Mouse (Mus musculus) brain, adult 2 months (tissue): Measurements from ENCODE around the gene Gm11541.

ENCODE experiments used
- DNase-seq: peaks from one replicate; pipeline ENCODE4 v3.0.0; 2011; ENCODE audit warnings: low read depth, low spot score

Gm11541 gene

GRCm38 (mm10) chr11:94704472-94704871 is at the start of gene Gm11541:
Gene Gm11541 (minus strand): TSS chr11:94704499.
- DNase-seq = no peak

GRCm38 (mm10) chr11:94752946-94753713 is 48.8 kb upstream of the Gm11541 start:
- no peak for DNase-seq

DNA sequence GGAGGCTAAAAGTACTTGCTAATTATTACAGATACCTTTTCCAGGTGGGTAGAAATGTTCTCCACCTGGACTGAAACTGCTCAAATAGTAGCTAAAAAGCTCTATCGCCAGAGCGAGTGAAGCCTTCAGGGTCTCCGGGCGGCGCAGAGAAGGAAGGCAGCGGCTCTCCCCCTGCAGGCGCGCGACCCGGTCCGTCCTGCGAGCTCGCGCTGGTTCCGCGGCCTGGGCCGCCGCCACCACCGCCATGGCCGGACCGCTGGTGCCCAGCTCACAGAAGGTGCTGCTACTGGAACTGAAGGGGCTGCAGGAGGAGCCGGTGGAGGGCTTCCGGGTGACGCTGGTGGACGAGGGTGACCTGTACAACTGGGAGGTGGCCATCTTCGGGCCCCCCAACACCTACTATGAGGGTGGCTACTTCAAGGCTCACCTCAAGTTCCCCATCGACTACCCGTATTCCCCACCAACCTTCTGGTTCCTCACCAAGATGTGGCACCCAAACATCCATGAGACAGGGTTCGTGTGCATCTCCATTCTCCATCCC is 37.5 kb upstream of the Gm11541 start, which contains the start of gene Cdc34b:
TSS of gene Cdc34b (plus strand) at position 51 of the 541 bp plus-strand sequence.
- DNase-seq = no peak

- DNase-seq = no peak
Observed at GRCm38 (mm10) chr11:94735746-94736145, 31.4 kb upstream of the Gm11541 start.

DNA sequence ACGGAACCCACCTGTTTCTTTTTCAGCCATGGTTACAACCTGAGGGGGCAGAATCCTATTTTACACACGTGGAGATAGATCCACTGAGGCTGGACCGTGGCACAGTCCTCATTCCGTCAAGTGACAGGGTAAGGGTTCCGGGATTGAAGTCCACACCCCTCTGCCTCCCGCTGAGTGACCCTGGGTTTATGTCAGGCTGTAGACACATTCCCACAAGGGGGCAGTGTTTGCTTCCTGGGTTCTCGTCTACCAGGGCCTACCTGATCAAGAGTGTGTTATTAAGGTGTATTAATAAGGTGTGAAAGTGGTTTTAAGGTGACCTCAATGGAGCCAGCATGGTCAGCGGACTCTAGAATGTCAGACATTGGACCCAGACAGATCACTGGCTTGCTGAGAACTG is 28.5 kb upstream of the Gm11541 start:
- DNase-seq = peak; percentile 24

DNA sequence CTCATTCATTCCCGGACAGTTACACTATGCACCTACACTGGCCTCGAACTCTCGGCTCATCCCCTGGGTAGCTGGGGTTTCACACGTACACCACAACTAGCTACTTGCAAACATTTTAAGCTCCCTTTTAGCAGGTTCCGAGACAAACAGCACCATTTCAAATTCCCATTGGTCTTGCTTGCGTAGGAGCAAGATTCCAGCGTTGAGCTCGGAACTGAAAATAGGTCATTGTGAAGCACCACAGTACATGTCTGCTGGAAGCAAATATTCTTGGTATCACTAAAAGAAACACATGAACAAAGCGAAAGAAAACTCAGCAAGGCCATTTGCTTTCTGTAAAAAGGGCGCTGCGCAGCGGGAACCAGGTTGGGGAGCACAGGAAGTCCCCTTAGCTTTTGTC is 26.9 kb upstream of the Gm11541 start:
- peak; percentile 60 for DNase-seq

DNA sequence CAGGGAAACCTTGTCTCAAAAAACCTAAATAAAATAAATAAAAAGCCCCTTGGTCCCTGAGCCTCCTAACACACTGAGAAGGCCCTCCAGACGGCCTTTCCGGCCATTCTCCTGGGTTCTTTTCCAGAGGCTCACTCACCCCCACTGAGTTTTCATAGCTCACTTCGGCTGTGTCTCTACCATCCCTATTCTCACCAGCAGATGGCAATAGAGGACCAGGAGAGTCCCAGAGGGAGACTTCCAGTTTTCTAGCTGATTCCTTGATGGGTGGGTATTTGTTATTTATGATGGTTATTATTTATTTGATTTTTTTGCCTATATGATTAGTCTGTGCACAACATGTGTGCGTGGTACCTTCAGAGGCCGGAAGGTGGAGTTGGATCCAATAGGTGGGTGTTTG is 26.0 kb upstream of the Gm11541 start:
- DNase-seq = peak; percentile 75

GRCm38 (mm10) chr11:94729565-94729964 is 25.3 kb upstream of the Gm11541 start:
- DNase-seq = no peak

GRCm38 (mm10) chr11:94728545-94728944 is 24.2 kb upstream of the Gm11541 start:
- no peak for DNase-seq

- DNase-seq = peak; percentile 84
Observed at GRCm38 (mm10) chr11:94727306-94727705, 23.0 kb upstream of the Gm11541 start.

DNA sequence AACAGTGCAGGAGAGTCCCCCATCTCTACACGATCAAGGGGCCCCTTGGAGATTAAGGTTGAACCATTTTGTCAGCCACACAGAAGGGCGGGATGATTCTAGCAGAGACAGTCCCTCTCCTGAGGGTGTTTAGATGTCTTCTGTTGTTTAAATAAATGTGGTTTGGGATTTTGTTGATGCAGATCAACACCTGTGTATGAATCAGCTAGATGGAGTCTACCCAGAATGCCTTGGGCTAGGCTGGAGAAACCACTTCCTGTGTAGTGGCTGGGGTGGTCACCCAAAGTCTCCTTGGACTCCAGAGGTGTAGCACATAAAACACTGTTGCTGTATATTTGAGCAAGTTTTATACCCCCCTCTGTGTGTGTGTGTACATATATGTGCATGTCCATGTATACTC is 14.9 kb upstream of the Gm11541 start:
- DNase-seq = no peak

DNA sequence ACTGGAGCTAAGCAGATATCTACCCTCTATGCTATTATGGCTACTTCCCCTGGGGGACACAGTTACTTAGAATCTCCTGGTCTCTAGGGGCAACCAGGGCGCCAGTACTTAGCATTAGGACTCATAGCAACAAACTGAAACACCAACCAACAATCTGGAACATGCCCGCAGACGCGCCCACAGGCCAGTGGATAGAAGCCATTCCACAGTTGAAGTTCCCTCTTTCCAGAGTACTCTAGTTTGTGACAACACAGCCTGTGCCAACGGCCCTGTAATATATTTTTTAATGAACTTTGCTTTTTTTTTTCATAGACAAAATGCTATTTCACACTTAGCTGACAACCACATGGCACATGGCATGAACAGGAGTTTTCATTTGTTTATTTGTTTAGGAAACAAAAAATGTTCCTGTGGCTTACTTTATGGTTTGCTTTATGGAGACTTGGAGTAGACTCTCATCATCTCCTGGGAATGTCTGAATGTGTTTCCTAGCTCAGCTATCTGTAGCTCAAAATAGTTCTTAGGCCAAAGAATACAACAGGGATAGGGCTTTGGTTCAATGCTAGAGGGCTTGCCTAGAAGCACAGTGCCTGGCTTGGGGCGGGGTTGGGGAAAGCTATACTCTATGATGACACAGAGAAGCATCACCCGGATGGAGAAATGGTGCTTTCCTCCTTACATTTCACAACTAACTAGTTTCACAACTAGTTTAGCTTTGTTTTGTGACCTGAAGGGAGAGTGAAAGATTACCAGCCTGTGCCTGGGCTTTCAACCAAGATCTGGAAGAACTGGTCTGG is 14.0 kb upstream of the Gm11541 start:
- DNase-seq = no peak

GRCm38 (mm10) chr11:94717239-94717638 is 12.9 kb upstream of the Gm11541 start:
- no peak for DNase-seq

DNA sequence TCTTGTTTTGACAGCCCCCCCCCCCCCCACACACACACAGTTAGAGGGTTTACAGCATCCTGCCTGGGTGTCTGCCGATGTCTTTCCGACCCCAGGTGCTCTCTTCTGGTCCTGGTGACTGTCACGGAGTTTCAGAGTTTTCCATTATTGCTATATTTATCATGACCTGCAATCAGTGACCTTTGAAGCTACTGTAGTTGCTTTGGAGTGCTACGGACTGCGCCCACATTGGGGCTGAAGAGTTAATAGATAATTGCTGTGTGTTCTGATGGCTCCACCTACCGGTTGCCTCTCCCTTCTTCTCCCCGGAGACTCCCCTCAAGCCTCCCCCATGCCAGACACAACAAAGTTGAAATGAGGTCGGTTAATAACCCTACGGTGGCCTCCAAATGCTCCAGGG is 12.5 kb upstream of the Gm11541 start:
- peak; percentile 63 for DNase-seq

- DNase-seq = peak; percentile 58
Observed at GRCm38 (mm10) chr11:94715622-94716021, 11.3 kb upstream of the Gm11541 start.

- peak; percentile 36 for DNase-seq
Observed at GRCm38 (mm10) chr11:94713246-94713860, 9.1 kb upstream of the Gm11541 start.

DNA sequence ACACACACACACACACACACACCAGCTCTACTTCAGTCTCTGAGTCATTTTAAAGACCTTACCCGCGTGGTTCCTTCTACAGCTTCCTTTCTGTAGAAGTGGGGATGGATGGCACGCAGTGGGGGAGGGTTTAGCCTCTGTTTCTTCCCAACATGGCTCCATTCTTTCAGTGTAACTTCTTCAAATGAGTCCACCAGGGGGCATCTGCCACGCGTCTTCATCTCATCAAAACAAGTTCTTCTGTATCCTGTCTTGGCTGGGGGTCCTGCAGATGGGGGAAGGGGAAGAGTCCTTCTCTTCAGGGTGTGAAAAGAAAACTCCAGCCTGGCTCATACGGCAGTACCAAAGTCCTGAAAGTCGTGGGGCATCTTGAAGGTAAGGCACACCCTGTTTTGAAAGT is 279 bp downstream of the Gm11541 start:
- no peak for DNase-seq

DNA sequence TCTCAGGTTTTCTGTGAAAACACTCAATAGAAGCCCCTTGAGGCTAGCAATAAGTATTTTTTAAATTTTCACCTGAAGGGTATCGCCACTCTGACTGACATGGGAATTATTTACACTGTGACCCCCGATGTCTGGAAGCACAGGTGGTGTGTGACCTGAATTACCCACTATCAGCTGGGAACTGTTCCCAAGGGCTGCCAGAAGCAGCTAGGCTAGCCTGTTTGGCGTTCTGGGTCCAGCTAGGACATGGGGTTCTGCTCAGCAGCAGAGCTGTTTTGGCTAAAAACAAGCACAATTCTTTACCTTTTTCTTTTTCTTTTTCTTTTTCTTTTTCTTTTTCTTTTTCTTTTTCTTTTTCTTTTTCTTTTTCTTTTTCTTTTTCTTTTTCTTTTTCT is 2.1 kb downstream of the Gm11541 start:
- peak; percentile 56 for DNase-seq

GRCm38 (mm10) chr11:94701401-94702215 is 2.7 kb downstream of the Gm11541 start:
- DNase-seq = no peak

DNA sequence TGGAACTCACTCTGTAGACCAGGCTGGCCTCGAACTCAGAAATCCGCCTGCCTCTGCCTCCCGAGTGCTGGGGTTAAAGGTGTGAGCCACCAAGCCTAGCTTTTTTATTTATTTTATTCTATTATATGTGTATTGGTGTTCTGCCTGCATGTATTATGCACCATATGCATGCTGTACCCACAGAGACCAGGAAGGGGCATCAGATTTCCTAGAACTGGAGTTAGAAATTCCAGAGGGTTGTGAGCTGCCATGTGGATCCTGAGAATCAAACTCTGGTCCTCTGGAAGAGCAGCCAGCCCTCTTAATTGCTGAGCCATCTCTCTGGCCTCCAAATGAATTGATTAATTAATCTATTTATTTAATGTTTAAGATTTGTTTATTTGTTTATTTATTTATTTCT is 4.9 kb downstream of the Gm11541 start:
- no peak for DNase-seq
